Mouse (Mus musculus): Measurements from ENCODE around the gene Slx4ip.

Gene Slx4ip

GRCm38 (mm10) chr2:137063829-137064228 lies 172.8 kb downstream of the Slx4ip start:
- no peak for DNase-seq (ENCODE audit: low read depth, low spot score)

- DNase-seq (ENCODE audit: low read depth, low spot score), result no peak
These were observed 173.5 kb downstream of the Slx4ip start for GRCm38 (mm10) chr2:137064513-137064912.

- no peak for DNase-seq (ENCODE audit: low read depth, low spot score)
These were observed 176.6 kb downstream of the Slx4ip start for GRCm38 (mm10) chr2:137067479-137068110.

- no peak for DNase-seq (ENCODE audit: low read depth, low spot score)
These were observed 182.7 kb downstream of the Slx4ip start for GRCm38 (mm10) chr2:137073473-137074312.

GRCm38 (mm10) chr2:137074313-137074620 lies 183.2 kb downstream of the Slx4ip start:
- DNase-seq (ENCODE audit: low read depth, low spot score), result no peak

- DNase-seq (ENCODE audit: low read depth, low spot score), result no peak
These were observed 187.8 kb downstream of the Slx4ip start for GRCm38 (mm10) chr2:137078771-137079170.

GRCm38 (mm10) chr2:137079721-137080320 lies 188.8 kb downstream of the Slx4ip start:
- DNase-seq (ENCODE audit: low read depth, low spot score), result no peak

GRCm38 (mm10) chr2:137080468-137080867 lies 189.4 kb downstream of the Slx4ip start:
- DNase-seq (ENCODE audit: low read depth, low spot score), result no peak

GRCm38 (mm10) chr2:137081001-137081400 lies 190.0 kb downstream of the Slx4ip start:
- no peak for DNase-seq (ENCODE audit: low read depth, low spot score)

- no peak for DNase-seq (ENCODE audit: low read depth, low spot score)
These were observed 192.0 kb downstream of the Slx4ip start for GRCm38 (mm10) chr2:137082896-137083620.

- no peak for DNase-seq (ENCODE audit: low read depth, low spot score)
These were observed 194.2 kb downstream of the Slx4ip start for GRCm38 (mm10) chr2:137085257-137085656.

GRCm38 (mm10) chr2:137086621-137087395 lies 195.8 kb downstream of the Slx4ip start:
- no peak for DNase-seq (ENCODE audit: low read depth, low spot score)

- no peak for DNase-seq (ENCODE audit: low read depth, low spot score)
These were observed 196.7 kb downstream of the Slx4ip start for GRCm38 (mm10) chr2:137087705-137088104.

- no peak for DNase-seq (ENCODE audit: low read depth, low spot score)
These were observed 200.9 kb downstream of the Slx4ip start for GRCm38 (mm10) chr2:137091766-137092522.

GRCm38 (mm10) chr2:137092523-137093297 lies 201.7 kb downstream of the Slx4ip start:
- DNase-seq (ENCODE audit: low read depth, low spot score), result no peak

GRCm38 (mm10) chr2:137093298-137093630 lies 202.2 kb downstream of the Slx4ip start:
- DNase-seq (ENCODE audit: low read depth, low spot score), result no peak

GRCm38 (mm10) chr2:137094301-137094700 lies 203.3 kb downstream of the Slx4ip start:
- DNase-seq (ENCODE audit: low read depth, low spot score), result no peak

- DNase-seq (ENCODE audit: low read depth, low spot score), result no peak
These were observed 206.0 kb downstream of the Slx4ip start for GRCm38 (mm10) chr2:137096981-137097460.

GRCm38 (mm10) chr2:137098269-137099035 lies 207.4 kb downstream of the Slx4ip start:
- DNase-seq (ENCODE audit: low read depth, low spot score), result peak; percentile 91
